Mouse (Mus musculus) embryonic facial prominence, embryonic 15.5 days (tissue): ENCODE measurements around the gene Anks1b. TPM values are rescaled to one million over a fixed set of nuclear protein-coding genes. Genes with fewer than 3 reads are reported as not detected.

Experiments
- ATAC-seq: fragments of 200-750 bp; cut with Nextera tagmentation; 2 replicates; pipeline ENCODE4 v1.8.0; 2017; ENCODE audit warnings: low read depth, moderate TSS enrichment; ENCODE audit not compliant: insufficient number of reproducible peaks, low FRiP score, low TSS enrichment
- H3K27ac ChIP-seq: fragments of 300-500 bp; sonication (generic); replicated peaks from 2 replicates; pipeline ENCODE4 v1.5.1; 2015; ENCODE audit warnings: mild to moderate bottlenecking, inconsistent platforms
- H3K27me3 ChIP-seq: fragments of 300-500 bp; sonication (generic); 2 replicates; pipeline ENCODE4 v1.6.1; 2015; ENCODE audit warnings: inconsistent platforms
- H3K36me3 ChIP-seq: fragments of 300-500 bp; sonication (generic); 2 replicates; pipeline ENCODE4 v1.6.1; 2015; ENCODE audit warnings: mild to moderate bottlenecking, inconsistent platforms
- H3K4me1 ChIP-seq: fragments of 300-500 bp; sonication (generic); 2 replicates; pipeline ENCODE4 v1.6.1; 2015; ENCODE audit warnings: inconsistent platforms
- H3K4me2 ChIP-seq: fragments of 300-500 bp; sonication (generic); replicated peaks from 2 replicates; pipeline ENCODE4 v1.6.1; 2015; ENCODE audit warnings: mild to moderate bottlenecking, inconsistent platforms
- H3K4me3 ChIP-seq: fragments of 300-500 bp; sonication (generic); replicated peaks from 2 replicates; pipeline ENCODE4 v1.5.1; 2015; ENCODE audit warnings: mild to moderate bottlenecking, inconsistent platforms
- H3K9ac ChIP-seq: fragments of 300-500 bp; sonication (generic); 2 replicates; pipeline ENCODE4 v1.6.1; 2015; ENCODE audit warnings: inconsistent platforms
- H3K9me3 ChIP-seq: fragments of 300-500 bp; sonication (generic); replicated peaks from 2 replicates; pipeline ENCODE4 v1.6.1; 2016; ENCODE audit warnings: inconsistent platforms
- WGBS: fragments of 180-500 bp; shearing (Covaris S2); methylation state at CpG from one replicate; pipeline ENCODE4 v1.1.7; 2015; 5-methylcytosine and 5-hydroxymethylcytosine counted together
- polyA plus RNA-seq: library from polyadenylated mRNA; unstranded; fragments of >200 nt; fragmentation: Nextera tagmentation; extraction: Ambion mirVana; gene quantifications from 2 replicates; pipeline ENCODE4 v1.2.1, GENCODE M21; 2015

Gene Anks1b
- polyA plus RNA-seq, 1 experiment from 2014 or later: 2.0 TPM

- Histone ChIP-seq H3K36me3 (no peaks in the 10 kb centered on the region), H3K4me3 (no peak overlapping the region), H3K9me3 (no peaks in the 10 kb centered on the region), H3K9ac (no peak overlapping the region), H3K27me3 (no peaks in the 10 kb centered on the region), H3K4me1 (no peaks in the 10 kb centered on the region), H3K4me2 (no peak overlapping the region), H3K27ac (no peak overlapping the region)
- WGBS: 69% methylated on average over 11 of the region's 11 CpGs
- no peak for ATAC-seq
Observed at GRCm38 (mm10) chr10:90708822-90709601, 835.7 kb downstream of the Anks1b start.

GRCm38 (mm10) chr10:90709602-90709931 is 836.3 kb downstream of the Anks1b start:
- ATAC-seq: no peak
- no peak overlapping the region for H3K4me3 ChIP-seq
- H3K27me3 ChIP-seq: no peaks in the 10 kb centered on the region
- no peak overlapping the region for H3K4me2 ChIP-seq
- H3K9me3 ChIP-seq: no peaks in the 10 kb centered on the region
- H3K36me3 ChIP-seq: no peaks in the 10 kb centered on the region
- WGBS: 19% methylated on average over 5 of the region's 5 CpGs
- no peak overlapping the region for H3K27ac ChIP-seq
- no peaks in the 10 kb centered on the region for H3K4me1 ChIP-seq
- no peak overlapping the region for H3K9ac ChIP-seq

- Histone ChIP-seq H3K9ac (no peak overlapping the region), H3K4me1 (no peaks in the 10 kb centered on the region), H3K36me3 (no peaks in the 10 kb centered on the region), H3K4me2 (peak overlapping the region; percentile 39), H3K9me3 (no peaks in the 10 kb centered on the region), H3K27me3 (no peaks in the 10 kb centered on the region), H3K4me3 (0 out of 2 replicates have a peak overlapping the region, but pooled peaks have one; percentile 15), H3K27ac (no peak overlapping the region)
- ATAC-seq: no peak
- WGBS: 28% methylated on average over 11 of the region's 11 CpGs
Observed at GRCm38 (mm10) chr10:90717961-90718360, 844.7 kb downstream of the Anks1b start.

GRCm38 (mm10) chr10:90718684-90719083 is 845.4 kb downstream of the Anks1b start:
- Histone ChIP-seq H3K9ac (no peak overlapping the region), H3K4me3 (no peak overlapping the region), H3K27me3 (no peaks in the 10 kb centered on the region), H3K27ac (no peak overlapping the region), H3K36me3 (no peaks in the 10 kb centered on the region), H3K4me1 (no peaks in the 10 kb centered on the region), H3K9me3 (no peaks in the 10 kb centered on the region), H3K4me2 (no peak overlapping the region)
- 91% methylated on average over 8 of the region's 9 CpGs for WGBS
- ATAC-seq: no peak

- no peak for ATAC-seq
- WGBS: 53% methylated on average over 4 of the region's 4 CpGs
- Histone ChIP-seq H3K27ac (no peak overlapping the region), H3K36me3 (no peaks in the 10 kb centered on the region), H3K9ac (no peak overlapping the region), H3K27me3 (no peaks in the 10 kb centered on the region), H3K4me1 (no peaks in the 10 kb centered on the region), H3K9me3 (no peaks in the 10 kb centered on the region), H3K4me2 (no peak overlapping the region), H3K4me3 (no peak overlapping the region)
Observed at GRCm38 (mm10) chr10:90719996-90720395, 846.7 kb downstream of the Anks1b start.

GRCm38 (mm10) chr10:90723071-90723494 is 849.8 kb downstream of the Anks1b start:
- H3K9ac ChIP-seq: no peak overlapping the region
- WGBS: 67% methylated on average over 5 of the region's 5 CpGs
- no peaks in the 10 kb centered on the region for H3K36me3 ChIP-seq
- no peaks in the 10 kb centered on the region for H3K9me3 ChIP-seq
- H3K27me3 ChIP-seq: peaks cover 6% of the 10 kb centered on the region
- no peak for ATAC-seq
- H3K4me1 ChIP-seq: no peaks in the 10 kb centered on the region
- H3K27ac ChIP-seq: no peak overlapping the region
- H3K4me3 ChIP-seq: no peak overlapping the region
- no peak overlapping the region for H3K4me2 ChIP-seq

GRCm38 (mm10) chr10:90723941-90724341 is 850.6 kb downstream of the Anks1b start:
- Histone ChIP-seq H3K4me1 (no peaks in the 10 kb centered on the region), H3K27me3 (peaks cover 6% of the 10 kb centered on the region), H3K36me3 (no peaks in the 10 kb centered on the region), H3K9ac (no peak overlapping the region), H3K9me3 (no peaks in the 10 kb centered on the region), H3K4me3 (no peak overlapping the region), H3K4me2 (no peak overlapping the region), H3K27ac (no peak overlapping the region)
- no peak for ATAC-seq
- 81% methylated on average over 13 of the region's 13 CpGs for WGBS

GRCm38 (mm10) chr10:90724931-90725330 is 851.6 kb downstream of the Anks1b start:
- Histone ChIP-seq H3K4me1 (no peaks in the 10 kb centered on the region), H3K9me3 (no peaks in the 10 kb centered on the region), H3K36me3 (no peaks in the 10 kb centered on the region), H3K27ac (no peak overlapping the region), H3K4me2 (no peak overlapping the region), H3K4me3 (no peak overlapping the region), H3K9ac (no peak overlapping the region), H3K27me3 (peaks cover 6% of the 10 kb centered on the region)
- 52% methylated on average over 1 of the region's 1 CpGs for WGBS
- ATAC-seq: no peak

GRCm38 (mm10) chr10:90728401-90729358 is 855.4 kb downstream of the Anks1b start:
- 22% methylated on average over 22 of the region's 22 CpGs for WGBS

GRCm38 (mm10) chr10:90729527-90729926 is 856.2 kb downstream of the Anks1b start:
- Histone ChIP-seq H3K27ac (no peak overlapping the region), H3K9me3 (no peaks in the 10 kb centered on the region), H3K4me2 (no peak overlapping the region), H3K4me3 (no peak overlapping the region), H3K9ac (no peak overlapping the region), H3K4me1 (no peaks in the 10 kb centered on the region), H3K36me3 (no peaks in the 10 kb centered on the region), H3K27me3 (peaks cover 6% of the 10 kb centered on the region)
- no peak for ATAC-seq
- 37% methylated on average over 10 of the region's 10 CpGs for WGBS

More at GRCm38 (mm10) chr10:90728401-90729358, 855.4 kb downstream of the Anks1b start:
- no peak for ATAC-seq
- Histone ChIP-seq H3K36me3 (no peaks in the 10 kb centered on the region), H3K9me3 (no peaks in the 10 kb centered on the region), H3K27me3 (peaks cover 6% of the 10 kb centered on the region), H3K4me3 (peak overlapping the region; percentile 30), H3K9ac (no peak overlapping the region), H3K27ac (no peak overlapping the region), H3K4me2 (peak overlapping the region; percentile 49), H3K4me1 (no peaks in the 10 kb centered on the region)

- no peaks in the 10 kb centered on the region for H3K9me3 ChIP-seq
- H3K27ac ChIP-seq: no peak overlapping the region
- H3K9ac ChIP-seq: no peak overlapping the region
- no peak overlapping the region for H3K4me2 ChIP-seq
- H3K36me3 ChIP-seq: no peaks in the 10 kb centered on the region
- no peak overlapping the region for H3K4me3 ChIP-seq
- ATAC-seq: no peak
- no peaks in the 10 kb centered on the region for H3K4me1 ChIP-seq
- H3K27me3 ChIP-seq: peaks cover 2% of the 10 kb centered on the region; the same call in 1 of the 2 replicates
- WGBS: 51% methylated on average over 4 of the region's 4 CpGs
Observed at GRCm38 (mm10) chr10:90732823-90733222, 859.5 kb downstream of the Anks1b start.
